In genomic region chr11:101120545-101121188, GRCm38 (mm10) we compare ENCODE assay signal across 8 mouse cellular contexts. TPM values are rescaled to one million over a fixed set of nuclear protein-coding genes. Genes with fewer than 3 reads are reported as not detected.
DNase-seq lines count a peak whose midpoint lies in the region; ATAC-seq and TF ChIP-seq lines count a peak whose summit lies in the region.
"Had no signal": no experiment of that assay in that cellular context is flagged by ENCODE, and none has a peak within 500 bp of the region (broad histone marks: within the 10 kb centered on the region; RNA-seq: fewer than 3 reads in every experiment).

No protein-coding gene starts in this region.

- H3K9ac ChIP-seq in liver, adult 2 months (ENCODE audit: low read depth, low read length), result peak overlapping the region; percentile 53
- peak overlapping the region; percentile 63 for H3K9ac ChIP-seq in embryonic facial prominence, embryonic 12.5 days
- H3K9ac ChIP-seq in hindbrain, embryonic 12.5 days, result peak overlapping the region; percentile 83
- peak overlapping the region; percentile 67 for H3K9ac ChIP-seq in midbrain, embryonic 15.5 days

- H3K27ac ChIP-seq in liver, adult 2 months (replicated peaks; ENCODE audit: insufficient read depth, low read depth, low read length), result peak overlapping the region; percentile 40
- H3K27ac ChIP-seq in embryonic facial prominence, embryonic 12.5 days, result peak overlapping the region; percentile 86
- H3K27ac ChIP-seq in hindbrain, embryonic 12.5 days, result peak overlapping the region; percentile 88
- peak overlapping the region; percentile 86 for H3K27ac ChIP-seq in midbrain, embryonic 15.5 days

- DNase-seq in liver, adult 2 months (ENCODE audit: extremely low read depth, low read depth, low spot score), result peak; percentile 51
- no peak for DNase-seq in liver
- DNase-seq in layer of hippocampus, postnatal 14 days (ENCODE audit: low spot score in 2 of 2), result no peak
- DNase-seq in adrenal gland, postnatal 36 days, result no peak

- no peak for TF ChIP-seq POLR2A in liver, adult 2 months (IDR thresholded peaks at IDR 0.05; ENCODE audit: extremely low read depth, insufficient read depth, low read length)

- H3K4me2 ChIP-seq in embryonic facial prominence, embryonic 12.5 days (replicated peaks), result peak overlapping the region; percentile 96
- H3K4me2 ChIP-seq in hindbrain, embryonic 12.5 days (replicated peaks), result peak overlapping the region; percentile 83
- H3K4me2 ChIP-seq in midbrain, embryonic 15.5 days, result peak overlapping the region; percentile 97

- 25% methylated on average over 19 of the region's 19 CpGs for WGBS in liver, adult 2 months
- WGBS in embryonic facial prominence, embryonic 12.5 days, result 25% methylated on average over 19 of the region's 19 CpGs
- 23% methylated on average over 19 of the region's 19 CpGs for WGBS in hindbrain, embryonic 12.5 days
- 21% methylated on average over 19 of the region's 19 CpGs for WGBS in midbrain, embryonic 15.5 days

- peaks cover 18% of the 10 kb centered on the region for H3K79me2 ChIP-seq in liver, adult 2 months (ENCODE audit: control insufficient read depth, insufficient read depth, low read length)

- peaks cover 13% of the 10 kb centered on the region for H3K4me1 ChIP-seq in liver, adult 2 months (ENCODE audit: control insufficient read depth, insufficient read depth, low read length)
- peaks cover 27% of the 10 kb centered on the region for H3K4me1 ChIP-seq in embryonic facial prominence, embryonic 12.5 days
- peaks cover 37% of the 10 kb centered on the region for H3K4me1 ChIP-seq in hindbrain, embryonic 12.5 days
- peaks cover 45% of the 10 kb centered on the region for H3K4me1 ChIP-seq in midbrain, embryonic 15.5 days

- H3K27me3 ChIP-seq in liver, adult 2 months (ENCODE audit: control insufficient read depth, insufficient read depth, low read length), result no peaks in the 10 kb centered on the region
- no peaks in the 10 kb centered on the region for H3K27me3 ChIP-seq in embryonic facial prominence, embryonic 12.5 days
- no peaks in the 10 kb centered on the region for H3K27me3 ChIP-seq in hindbrain, embryonic 12.5 days
- H3K27me3 ChIP-seq in midbrain, embryonic 15.5 days (replicated peaks), result no peaks in the 10 kb centered on the region

- H3K9me3 ChIP-seq in embryonic facial prominence, embryonic 12.5 days, result no peaks in the 10 kb centered on the region
- H3K9me3 ChIP-seq in hindbrain, embryonic 12.5 days (replicated peaks), result no peaks in the 10 kb centered on the region
- no peaks in the 10 kb centered on the region for H3K9me3 ChIP-seq in midbrain, embryonic 15.5 days

- no peak for TF ChIP-seq CTCF in liver, adult 2 months (IDR thresholded peaks at IDR 0.05; ENCODE audit: low read depth, low read length)

- H3K4me3 ChIP-seq in liver, adult 2 months (ENCODE audit: insufficient read depth, low read depth, low read length), result peak overlapping the region; percentile 50
- peak overlapping the region; percentile 92 for H3K4me3 ChIP-seq in embryonic facial prominence, embryonic 12.5 days
- peak overlapping the region; percentile 92 for H3K4me3 ChIP-seq in hindbrain, embryonic 12.5 days
- peak overlapping the region; percentile 84 for H3K4me3 ChIP-seq in midbrain, embryonic 15.5 days

- ATAC-seq in embryonic facial prominence, embryonic 12.5 days (ENCODE audit: insufficient number of reproducible peaks, insufficient read depth, low FRiP score, low TSS enrichment), result no peak
- no peak for ATAC-seq in hindbrain, embryonic 12.5 days (ENCODE audit: low FRiP score)
- ATAC-seq in midbrain, embryonic 15.5 days (replicated peaks), result no peak

- peaks cover 7% of the 10 kb centered on the region for H3K36me3 ChIP-seq in liver, adult 2 months (ENCODE audit: control insufficient read depth, insufficient read depth, low read length)
- H3K36me3 ChIP-seq in embryonic facial prominence, embryonic 12.5 days, result peaks cover 36% of the 10 kb centered on the region
- H3K36me3 ChIP-seq in hindbrain, embryonic 12.5 days, result peaks cover 29% of the 10 kb centered on the region
- H3K36me3 ChIP-seq in midbrain, embryonic 15.5 days (replicated peaks), result peaks cover 12% of the 10 kb centered on the region

RNA-seq across cellular contexts. Expression of gene Tubg1, which starts 0.9 kb away (rescaled TPM):
- 7.6 and 9.2 TPM in 2 replicates for total RNA-seq in liver, adult 2 months (2014; rRNA removed)
- 11.9 and 17.6 TPM in 2 replicates for polyA plus RNA-seq in liver, adult 2 months (2012; rRNA removed)
- 81.7 and 83.6 TPM in 2 replicates for polyA plus RNA-seq in embryonic facial prominence, embryonic 12.5 days (2016; fragmentation: Nextera tagmentation; extraction: Ambion mirVana)
- 81.6 and 83.2 TPM in 2 replicates for polyA plus RNA-seq in hindbrain, embryonic 12.5 days (2016; fragmentation: Nextera tagmentation; extraction: Ambion mirVana)
- 76.1 and 84.7 TPM in 2 replicates for polyA plus RNA-seq in midbrain, embryonic 15.5 days (2015; fragmentation: Nextera tagmentation; extraction: Ambion mirVana)
- 10 to 100 TPM; 48.9 to 52.6 TPM for total RNA-seq in layer of hippocampus, postnatal 14 days (2021)
- 10 to 100 TPM; 41.3 to 42.7 TPM for total RNA-seq in adrenal gland, postnatal 36 days (2021)

RNA-seq across cellular contexts. Expression of gene Retreg3, which starts 1.0 kb away (rescaled TPM):
- 46.2 and 46.3 TPM in 2 replicates for total RNA-seq in liver, adult 2 months (2014; rRNA removed)
- polyA plus RNA-seq in liver, adult 2 months (2012; rRNA removed), result 61.2 and 61.5 TPM in 2 replicates
- polyA plus RNA-seq in embryonic facial prominence, embryonic 12.5 days (2016; fragmentation: Nextera tagmentation; extraction: Ambion mirVana), result 17.0 and 18.6 TPM in 2 replicates
- polyA plus RNA-seq in hindbrain, embryonic 12.5 days (2016; fragmentation: Nextera tagmentation; extraction: Ambion mirVana), result 23.2 and 25.1 TPM in 2 replicates
- polyA plus RNA-seq in midbrain, embryonic 15.5 days (2015; fragmentation: Nextera tagmentation; extraction: Ambion mirVana), result 28.4 and 29.2 TPM in 2 replicates
- total RNA-seq in layer of hippocampus, postnatal 14 days (2021), result 10 to 100 TPM; 57.1 to 61.1 TPM
- 10 to 100 TPM; 53.2 to 57.2 TPM for total RNA-seq in adrenal gland, postnatal 36 days (2021)

RNA-seq across cellular contexts. Expression of gene Psmc3ip, which starts 25.4 kb away (rescaled TPM):
- total RNA-seq in liver, adult 2 months (2014; rRNA removed), result 0.55 and 0.67 TPM in 2 replicates
- polyA plus RNA-seq in liver, adult 2 months (2012; rRNA removed), result 0.20 and 0.39 TPM in 2 replicates
- polyA plus RNA-seq in embryonic facial prominence, embryonic 12.5 days (2016; fragmentation: Nextera tagmentation; extraction: Ambion mirVana), result 45.7 and 46.0 TPM in 2 replicates
- 30.5 and 34.3 TPM in 2 replicates for polyA plus RNA-seq in hindbrain, embryonic 12.5 days (2016; fragmentation: Nextera tagmentation; extraction: Ambion mirVana)
- polyA plus RNA-seq in midbrain, embryonic 15.5 days (2015; fragmentation: Nextera tagmentation; extraction: Ambion mirVana), result 18.3 and 20.3 TPM in 2 replicates
- 1 to 10 TPM; 2.7 to 4.9 TPM for total RNA-seq in layer of hippocampus, postnatal 14 days (2021)
- 1 to 10 TPM; 5.8 to 6.6 TPM for total RNA-seq in adrenal gland, postnatal 36 days (2021)

RNA-seq across cellular contexts. Expression of gene Mlx, which starts 33.6 kb away (rescaled TPM):
- 33.5 and 34.4 TPM in 2 replicates for total RNA-seq in liver, adult 2 months (2014; rRNA removed)
- polyA plus RNA-seq in liver, adult 2 months (2012; rRNA removed), result 34.8 and 39.8 TPM in 2 replicates
- polyA plus RNA-seq in embryonic facial prominence, embryonic 12.5 days (2016; fragmentation: Nextera tagmentation; extraction: Ambion mirVana), result 37.8 and 42.8 TPM in 2 replicates
- 62.1 and 62.4 TPM in 2 replicates for polyA plus RNA-seq in hindbrain, embryonic 12.5 days (2016; fragmentation: Nextera tagmentation; extraction: Ambion mirVana)
- 103 and 107 TPM in 2 replicates for polyA plus RNA-seq in midbrain, embryonic 15.5 days (2015; fragmentation: Nextera tagmentation; extraction: Ambion mirVana)
- total RNA-seq in layer of hippocampus, postnatal 14 days (2021), result 10 to 100 TPM; 46.3 to 49.6 TPM
- total RNA-seq in adrenal gland, postnatal 36 days (2021), result 10 to 100 TPM; 50.1 to 63.1 TPM

RNA-seq across cellular contexts. Expression of gene Tubg2, which starts 35.0 kb away (rescaled TPM):
- not detected in 2 replicates for total RNA-seq in liver, adult 2 months (2014; rRNA removed)
- 0.10 and 0.17 TPM in 2 replicates for polyA plus RNA-seq in liver, adult 2 months (2012; rRNA removed)
- polyA plus RNA-seq in embryonic facial prominence, embryonic 12.5 days (2016; fragmentation: Nextera tagmentation; extraction: Ambion mirVana), result 9.4 and 10.8 TPM in 2 replicates
- polyA plus RNA-seq in hindbrain, embryonic 12.5 days (2016; fragmentation: Nextera tagmentation; extraction: Ambion mirVana), result 10.4 and 12.9 TPM in 2 replicates
- 60.8 and 62.7 TPM in 2 replicates for polyA plus RNA-seq in midbrain, embryonic 15.5 days (2015; fragmentation: Nextera tagmentation; extraction: Ambion mirVana)
- 10 to 100 TPM; 36.7 to 41.0 TPM for total RNA-seq in layer of hippocampus, postnatal 14 days (2021)
- total RNA-seq in adrenal gland, postnatal 36 days (2021), result 1 to 10 TPM; 5.9 to 7.0 TPM
- total RNA-seq: common myeloid progenitor, adult 5-6 weeks had no signal

Comparison
In these comparisons a context has a peak if more than half of its experiments do, and no peak if none do; other contexts are left out.
1. RNA of gene Psmc3ip, which starts 25.4 kb away (polyA plus RNA-seq): 45.7 to 46.0 TPM in embryonic facial prominence, embryonic 12.5 days, 30.5 to 34.3 TPM in hindbrain, embryonic 12.5 days and 18.3 to 20.3 TPM in midbrain, embryonic 15.5 days; 0.20 to 0.39 TPM in liver, adult 2 months; every median in the first group is over 10 times any median in the second.
2. Peak in every context shown above with its lines, with median percentiles within 50 percentile points of each other: H3K27ac ChIP-seq, H3K4me3 ChIP-seq, H3K9ac ChIP-seq and H3K4me2 ChIP-seq.